Mouse (Mus musculus): Measurements from ENCODE around the gene Acsbg2. TPM values are rescaled to one million over a fixed set of nuclear protein-coding genes. Genes with fewer than 3 reads are reported as not detected.

Gene Acsbg2
- total and polyA plus RNA-seq, 3 experiments = 0.04 TPM; not detected in 2

DNA sequence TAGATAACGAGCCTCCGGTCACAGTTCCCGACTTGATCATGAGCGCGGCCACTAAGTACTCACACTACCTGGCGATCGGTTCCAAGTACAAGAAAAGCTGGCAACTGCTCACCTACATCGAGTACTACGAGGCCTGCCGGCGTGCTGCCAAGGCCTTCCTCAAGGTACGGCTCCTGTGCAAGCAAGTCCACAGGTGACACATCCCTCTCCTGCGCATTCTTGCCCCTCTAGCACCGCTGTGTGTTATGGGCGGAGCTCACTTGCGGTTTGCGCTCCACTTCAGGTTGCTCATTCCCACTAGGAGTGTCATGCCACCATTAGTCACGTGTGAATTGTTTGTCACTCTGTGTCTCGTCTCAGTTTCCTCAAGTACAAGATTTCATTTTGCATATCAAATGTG, 3.2 kb upstream of the Acsbg2 start:
- 92% methylated on average over 19 of the region's 19 CpGs for WGBS
- no peaks in the 10 kb centered on the region for H3K27me3 ChIP-seq (ENCODE audit: control insufficient read depth, insufficient read depth, low read length)
- DNase-seq = no peak
- intact Hi-C loops (cut with DNase I) = no loop called here
- H3K36me3 ChIP-seq (ENCODE audit: control insufficient read depth, insufficient read depth, low read length) = no peaks in the 10 kb centered on the region
- no peak overlapping the region for H3K27ac ChIP-seq
- H3K79me2 ChIP-seq (replicated peaks; ENCODE audit: control insufficient read depth, insufficient read depth, low read length) = no peaks in the 10 kb centered on the region
- H3K4me1 ChIP-seq (ENCODE audit: control insufficient read depth, insufficient read depth, low read length) = no peaks in the 10 kb centered on the region
- H3K9ac ChIP-seq (ENCODE audit: low read depth, low read length) = no peak overlapping the region
- no peak overlapping the region for H3K4me3 ChIP-seq
- TF ChIP-seq EP300 (IDR thresholded peaks at IDR 0.05; ENCODE audit: insufficient read depth, low read depth, low read length) = no peak
- no peak for TF ChIP-seq CTCF (IDR thresholded peaks at IDR 0.05)
- no peak for TF ChIP-seq POLR2A (IDR thresholded peaks at IDR 0.05; ENCODE audit: insufficient read depth, low read depth, low read length)

DNA sequence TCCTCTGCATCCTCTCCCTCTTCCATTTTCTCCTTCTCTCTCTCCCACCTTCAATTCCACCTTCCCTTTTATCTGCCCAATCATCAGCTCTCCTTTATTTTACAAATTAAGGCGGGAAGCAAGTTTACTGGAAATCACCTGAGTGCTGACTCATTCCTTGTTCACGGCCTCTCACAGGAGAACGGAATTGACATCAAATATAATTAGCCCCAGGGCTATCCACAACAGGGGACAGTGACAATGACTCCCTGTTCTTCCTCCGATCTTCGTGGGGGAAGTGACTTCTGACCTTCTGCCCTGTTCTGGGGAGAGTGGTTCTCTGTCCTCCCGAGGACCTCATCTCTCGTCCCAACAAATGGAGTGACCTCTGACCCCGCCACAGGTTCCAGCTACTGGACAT, 2.7 kb upstream of the Acsbg2 start:
- H3K36me3 ChIP-seq (ENCODE audit: control insufficient read depth, insufficient read depth, low read length) = no peaks in the 10 kb centered on the region
- no peak overlapping the region for H3K9ac ChIP-seq (ENCODE audit: low read depth, low read length)
- no peaks in the 10 kb centered on the region for H3K27me3 ChIP-seq (ENCODE audit: control insufficient read depth, insufficient read depth, low read length)
- no peak overlapping the region for H3K4me3 ChIP-seq
- intact Hi-C loops (cut with DNase I) = no loop called here
- WGBS = 66% methylated on average over 8 of the region's 8 CpGs
- no peak overlapping the region for H3K27ac ChIP-seq
- H3K4me1 ChIP-seq (ENCODE audit: control insufficient read depth, insufficient read depth, low read length) = no peaks in the 10 kb centered on the region
- H3K79me2 ChIP-seq (replicated peaks; ENCODE audit: control insufficient read depth, insufficient read depth, low read length) = no peaks in the 10 kb centered on the region
- no peak for DNase-seq
- no peak for TF ChIP-seq POLR2A (IDR thresholded peaks at IDR 0.05; ENCODE audit: insufficient read depth, low read depth, low read length)

- intact Hi-C loops (cut with DNase I) = no loop called here
- 83% methylated on average over 3 of the region's 3 CpGs for WGBS
These were observed 2.2 kb upstream of the Acsbg2 start for GRCm38 (mm10) chr17:56876465-56876864.

DNA sequence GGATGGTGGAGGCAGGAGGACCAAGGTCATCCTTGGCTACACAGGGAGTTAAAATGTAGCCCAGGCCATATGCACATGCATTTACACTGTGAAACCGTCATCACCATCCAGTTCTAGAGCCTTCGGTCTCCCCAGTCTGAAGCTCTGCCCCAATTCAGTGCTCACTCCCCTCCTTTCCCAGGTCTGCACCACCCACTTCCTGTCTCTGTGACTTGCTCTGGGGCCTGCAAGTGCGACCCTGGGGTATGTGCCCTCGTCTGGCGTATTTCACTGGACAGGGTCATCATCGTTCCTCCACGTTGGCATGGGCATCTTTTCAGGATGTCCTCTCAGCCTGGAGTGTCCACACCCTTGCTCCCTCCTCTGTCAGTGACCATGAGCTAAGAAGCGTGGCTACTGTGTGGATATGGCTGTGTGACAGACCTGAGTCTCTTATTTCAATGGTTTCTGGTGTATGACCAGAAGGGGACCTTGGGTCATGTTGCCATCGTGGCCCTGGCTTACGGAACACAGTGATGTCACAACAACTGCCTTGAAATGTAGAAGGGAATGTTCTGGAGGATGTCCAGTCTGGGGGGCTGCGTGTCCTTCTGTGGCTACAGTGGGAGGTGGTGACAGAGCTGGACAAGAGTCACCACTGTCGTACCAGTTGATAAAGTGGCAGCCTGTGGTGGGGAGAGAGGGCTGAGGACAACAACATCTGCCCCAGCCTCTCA, 847 bp upstream of the Acsbg2 start, which contains the start of gene 1700061G19Rik:
Gene 1700061G19Rik (plus strand): TSS at position 542 of the 716 bp plus-strand sequence.
- Histone ChIP-seq H3K36me3 (ENCODE audit: control insufficient read depth, insufficient read depth, low read length) (no peaks in the 10 kb centered on the region), H3K4me3 (no peak within 1 kb of the TSS), H3K4me1 (ENCODE audit: control insufficient read depth, insufficient read depth, low read length) (no peaks in the 10 kb centered on the region), H3K9ac (ENCODE audit: low read depth, low read length) (no peak within 1 kb of the TSS), H3K27me3 (ENCODE audit: control insufficient read depth, insufficient read depth, low read length) (no peaks in the 10 kb centered on the region), H3K79me2 (replicated peaks; ENCODE audit: control insufficient read depth, insufficient read depth, low read length) (no peaks in the 10 kb centered on the region), H3K27ac (no peak within 1 kb of the TSS)
- 61% methylated on average over 12 of the region's 12 CpGs for WGBS
- intact Hi-C loops (cut with DNase I) = no loop called here
- no peak for DNase-seq
- TF ChIP-seq POLR2A (IDR thresholded peaks at IDR 0.05; ENCODE audit: insufficient read depth, low read depth, low read length) (no peak), EP300 (IDR thresholded peaks at IDR 0.05; ENCODE audit: insufficient read depth, low read depth, low read length) (no peak), CTCF (IDR thresholded peaks at IDR 0.05) (no peak)

More at GRCm38 (mm10) chr17:56876465-56876864, 2.2 kb upstream of the Acsbg2 start:
- Histone ChIP-seq H3K27ac (no peak overlapping the region), H3K36me3 (ENCODE audit: control insufficient read depth, insufficient read depth, low read length) (no peaks in the 10 kb centered on the region), H3K4me1 (ENCODE audit: control insufficient read depth, insufficient read depth, low read length) (no peaks in the 10 kb centered on the region), H3K4me3 (no peak overlapping the region), H3K79me2 (replicated peaks; ENCODE audit: control insufficient read depth, insufficient read depth, low read length) (no peaks in the 10 kb centered on the region), H3K27me3 (ENCODE audit: control insufficient read depth, insufficient read depth, low read length) (no peaks in the 10 kb centered on the region), H3K9ac (ENCODE audit: low read depth, low read length) (no peak overlapping the region)
- no peak for DNase-seq
- no peak for TF ChIP-seq POLR2A (IDR thresholded peaks at IDR 0.05; ENCODE audit: insufficient read depth, low read depth, low read length)
- TF ChIP-seq CTCF (IDR thresholded peaks at IDR 0.05) = no peak
- TF ChIP-seq EP300 (IDR thresholded peaks at IDR 0.05; ENCODE audit: insufficient read depth, low read depth, low read length) = no peak

DNA sequence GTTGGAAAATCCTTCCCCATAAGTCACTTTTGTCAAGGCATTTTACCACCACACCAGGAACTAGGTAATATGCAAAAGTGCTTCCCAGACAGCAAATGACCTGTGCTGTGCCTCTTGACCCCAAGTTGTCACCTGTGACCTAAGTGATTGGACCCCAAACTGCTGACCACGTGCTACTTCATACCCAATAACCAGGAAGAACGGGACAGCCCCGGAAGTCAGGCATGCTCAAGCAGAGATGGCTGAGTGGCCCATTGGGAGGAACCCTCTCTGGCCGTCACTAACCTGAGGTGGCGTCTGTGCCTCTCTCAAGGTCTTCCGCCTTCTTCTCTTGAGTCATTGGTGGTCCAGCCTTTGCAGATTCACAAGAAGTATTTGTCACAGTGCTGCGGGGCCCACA, 1.7 kb downstream of the Acsbg2 start:
- H3K4me1 ChIP-seq (ENCODE audit: control insufficient read depth, insufficient read depth, low read length) = no peaks in the 10 kb centered on the region
- no peaks in the 10 kb centered on the region for H3K36me3 ChIP-seq (ENCODE audit: control insufficient read depth, insufficient read depth, low read length)
- intact Hi-C loops (cut with DNase I) = no loop called here
- TF ChIP-seq CTCF (IDR thresholded peaks at IDR 0.05) = no peak
- TF ChIP-seq POLR2A (IDR thresholded peaks at IDR 0.05; ENCODE audit: insufficient read depth, low read depth, low read length) = no peak
- no peaks in the 10 kb centered on the region for H3K79me2 ChIP-seq (replicated peaks; ENCODE audit: control insufficient read depth, insufficient read depth, low read length)
- H3K27ac ChIP-seq = no peak overlapping the region
- no peak overlapping the region for H3K4me3 ChIP-seq
- DNase-seq = no peak
- WGBS = 71% methylated on average over 7 of the region's 7 CpGs
- no peaks in the 10 kb centered on the region for H3K27me3 ChIP-seq (ENCODE audit: control insufficient read depth, insufficient read depth, low read length)
- H3K9ac ChIP-seq (ENCODE audit: low read depth, low read length) = no peak overlapping the region

DNA sequence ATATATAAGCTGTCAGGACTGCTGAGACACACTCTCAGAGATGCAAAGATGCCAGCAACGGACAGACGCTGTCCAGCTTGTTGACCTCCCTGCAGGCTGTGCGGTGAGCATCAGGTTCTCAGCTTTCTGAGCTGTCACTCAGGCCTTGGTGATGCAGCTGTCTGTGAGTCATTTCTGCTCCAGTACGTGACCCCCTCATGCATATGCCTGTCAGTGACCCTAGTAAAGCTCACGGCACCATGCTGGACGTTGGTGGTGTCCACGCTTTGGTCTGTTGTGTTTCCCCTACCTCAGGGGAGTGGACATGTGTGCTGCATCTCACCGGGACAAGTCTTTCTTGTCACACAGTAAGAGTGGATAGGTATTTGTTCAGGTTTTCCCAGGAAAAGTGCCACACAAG, 2.5 kb downstream of the Acsbg2 start:
- H3K27me3 ChIP-seq (ENCODE audit: control insufficient read depth, insufficient read depth, low read length) = no peaks in the 10 kb centered on the region
- no peaks in the 10 kb centered on the region for H3K79me2 ChIP-seq (replicated peaks; ENCODE audit: control insufficient read depth, insufficient read depth, low read length)
- 74% methylated on average over 8 of the region's 8 CpGs for WGBS
- TF ChIP-seq CTCF (IDR thresholded peaks at IDR 0.05) (no peak), POLR2A (IDR thresholded peaks at IDR 0.05; ENCODE audit: insufficient read depth, low read depth, low read length) (no peak)
- DNase-seq = no peak
- no peak overlapping the region for H3K27ac ChIP-seq
- H3K36me3 ChIP-seq (ENCODE audit: control insufficient read depth, insufficient read depth, low read length) = no peaks in the 10 kb centered on the region
- no peak overlapping the region for H3K9ac ChIP-seq (ENCODE audit: low read depth, low read length)
- intact Hi-C loops (cut with DNase I) = no loop called here
- no peak overlapping the region for H3K4me3 ChIP-seq
- no peaks in the 10 kb centered on the region for H3K4me1 ChIP-seq (ENCODE audit: control insufficient read depth, insufficient read depth, low read length)

All from heart, adult 2 months (tissue).